Mouse (Mus musculus): ENCODE measurements around the gene Aatf.

- TF ChIP-seq CTCF (IDR thresholded peaks at IDR 0.05; ENCODE audit: borderline replicate concordance, extremely low read depth, insufficient read depth, insufficient read length): no peak
- no peak for TF ChIP-seq POLR2A (IDR thresholded peaks at IDR 0.05; ENCODE audit: borderline replicate concordance, extremely low read depth, insufficient read depth, insufficient read length, poor library complexity, severe bottlenecking)
These were observed 1.3 kb downstream of the Aatf start for GRCm38 (mm10) chr11:84512031-84512430.

Measured in brain, embryonic 14.5 days (tissue).